Comparison of ENCODE assay signal across 7 mouse cellular contexts in the genomic region with DNA sequence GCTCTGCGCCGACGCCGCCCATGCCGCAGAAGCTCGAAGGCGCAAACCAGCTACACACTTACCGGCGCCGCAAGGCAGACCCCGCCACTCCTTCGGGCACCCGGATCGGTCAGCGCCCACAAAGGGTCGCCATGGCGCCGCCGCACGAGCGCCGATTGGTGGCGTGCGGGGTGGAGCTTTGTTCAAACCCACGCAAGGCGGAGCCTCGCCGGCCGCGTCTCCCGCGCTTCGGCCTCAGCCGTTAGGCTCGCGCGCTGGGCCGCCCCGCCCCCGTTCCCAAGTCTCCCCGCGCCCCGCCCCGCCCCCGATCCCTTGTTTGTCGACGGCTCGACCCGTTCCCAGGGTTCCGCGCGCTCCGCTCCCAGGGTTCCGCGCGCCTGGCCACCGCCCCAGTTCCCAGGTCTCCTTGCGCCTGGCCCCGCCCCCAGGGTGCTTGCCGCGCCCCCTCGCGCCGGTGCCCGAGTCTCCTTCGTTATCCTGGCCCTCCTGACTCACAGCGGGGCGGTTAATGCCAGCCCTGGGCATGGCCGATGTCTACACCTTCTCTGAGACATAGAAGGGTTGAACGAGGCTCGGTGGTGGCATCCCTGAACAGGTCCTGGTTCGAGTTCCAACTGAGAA. TPM values are rescaled to one million over a fixed set of nuclear protein-coding genes. Genes with fewer than 3 reads are reported as not detected.
A peak's percentile ranks its signal among the peaks of the same experiment; 100 is the strongest.
DNase-seq lines count a peak whose midpoint lies in the region; ATAC-seq lines count a peak whose summit lies in the region.

Cdca4 (minus strand) TSS at position 180 of the 621 bp plus-strand sequence.

- peak within 1 kb of the TSS; percentile 93 for H3K27ac ChIP-seq in intestine, embryonic 15.5 days
- peak within 1 kb of the TSS; percentile 99 for H3K27ac ChIP-seq in midbrain, embryonic 10.5 days (replicated peaks)

- peak; percentile 98 for ATAC-seq in intestine, embryonic 15.5 days

- H3K4me2 ChIP-seq in intestine, embryonic 15.5 days (replicated peaks) = peak within 1 kb of the TSS; percentile 72

- peaks cover 33% of the 10 kb centered on the region for H3K4me1 ChIP-seq in intestine, embryonic 15.5 days (replicated peaks)
- H3K4me1 ChIP-seq in midbrain, embryonic 10.5 days = peaks cover 47% of the 10 kb centered on the region

- DNase-seq in adrenal gland, adult 18-20 months (ENCODE audit: low spot score in 2 of 2) = peak; percentile 99
- peak; percentile 100 for DNase-seq in embryo, embryonic 11 days
- peak; percentile 96 to 98 for DNase-seq in gastrocnemius, postnatal 36 days
- peak; percentile 98 for DNase-seq in left cerebral cortex, postnatal 25 days (ENCODE audit: low spot score in 2 of 2)
- peak; percentile 99 for DNase-seq in midbrain, embryonic 10.5 days (ENCODE audit: low spot score)
- DNase-seq in right cerebral cortex, postnatal 4 days = peak; percentile 100

- intact Hi-C loops in gastrocnemius, postnatal 36 days (cut with DNase I) = loop anchor here (2.0 kb wide), 1 partner anchor 21 kb away; the partner anchor contains the start of gene Clba1
- intact Hi-C loops in left cerebral cortex, postnatal 25 days (cut with DNase I) = loop anchor here (1.0 kb wide), 1 partner anchor 21 kb away; the partner anchor contains the start of gene Clba1

- H3K27me3 ChIP-seq in intestine, embryonic 15.5 days (replicated peaks) = no peaks in the 10 kb centered on the region
- no peaks in the 10 kb centered on the region for H3K27me3 ChIP-seq in midbrain, embryonic 10.5 days (ENCODE audit: low read depth, poor library complexity, severe bottlenecking)

- H3K4me3 ChIP-seq in intestine, embryonic 15.5 days (replicated peaks) = peak within 1 kb of the TSS; percentile 84
- peak within 1 kb of the TSS; percentile 95 for H3K4me3 ChIP-seq in midbrain, embryonic 10.5 days

- H3K36me3 ChIP-seq in intestine, embryonic 15.5 days = peaks cover 8% of the 10 kb centered on the region
- H3K36me3 ChIP-seq in midbrain, embryonic 10.5 days = peaks cover 64% of the 10 kb centered on the region

- WGBS in intestine, embryonic 15.5 days = under 1% methylated on average over 65 of the region's 72 CpGs
- under 1% methylated on average over 70 of the region's 72 CpGs for WGBS in midbrain, embryonic 10.5 days

- H3K9me3 ChIP-seq in intestine, embryonic 15.5 days = no peaks in the 10 kb centered on the region
- H3K9me3 ChIP-seq in midbrain, embryonic 10.5 days (replicated peaks) = no peaks in the 10 kb centered on the region

- H3K9ac ChIP-seq in intestine, embryonic 15.5 days = peak within 1 kb of the TSS; percentile 95

RNA-seq across cellular contexts. Expression of gene Cdca4, which starts in this region (rescaled TPM):
- 10 to 100 TPM; 13.9 to 14.3 TPM for total RNA-seq in adrenal gland, adult 18-20 months (2021)
- 1 to 10 TPM; 2.1 to 3.0 TPM for total RNA-seq in gastrocnemius, postnatal 36 days (2021)
- 87.6 and 88.0 TPM in 2 replicates for polyA plus RNA-seq in intestine, embryonic 15.5 days (2015; fragmentation: Nextera tagmentation; extraction: Ambion mirVana)
- 10 to 100 TPM in 1 of 2 experiments, 1 to 10 TPM in 1; 9.5 to 10.6 TPM for total RNA-seq in left cerebral cortex, postnatal 25 days (2021)
- 178 and 181 TPM in 2 replicates for polyA plus RNA-seq in midbrain, embryonic 10.5 days (2016; fragmentation: Nextera tagmentation; extraction: Ambion mirVana)

Comparison
In these comparisons a context has a peak if more than half of its experiments do, and no peak if none do; other contexts are left out.
1. Peak in every context shown above with its lines: DNase-seq, ATAC-seq, H3K4me3 ChIP-seq and H3K27ac ChIP-seq.